Mouse (Mus musculus) ES-Bruce4 (cell line): ENCODE measurements at regions not wholly inside any gene's neighbourhood (a gene's known extent, or its start where the extent isn't known, plus 50 kb on each side); places are given as distances from the start of the nearest gene placed in this dataset.

Experiments used
- H3K27ac ChIP-seq: 2 replicates; pipeline ENCODE4 v1.5.1; 2012; ENCODE audit warnings: low read length, inconsistent platforms; ENCODE audit not compliant: insufficient read depth
- H3K27me3 ChIP-seq: 2 replicates; pipeline ENCODE4 v1.6.1; 2012; ENCODE audit warnings: mild to moderate bottlenecking, low read length, inconsistent platforms; ENCODE audit not compliant: control insufficient read depth, poor library complexity, insufficient read depth, severe bottlenecking
- H3K36me3 ChIP-seq: 2 replicates; pipeline ENCODE4 v1.6.1; 2012; ENCODE audit warnings: inconsistent platforms, mild to moderate bottlenecking, low read length, moderate library complexity; ENCODE audit not compliant: control insufficient read depth, poor library complexity, insufficient read depth, severe bottlenecking
- H3K4me1 ChIP-seq: one replicate; pipeline ENCODE4 v1.8.1; 2011; ENCODE audit warnings: low read length; ENCODE audit not compliant: control insufficient read depth, insufficient read depth
- H3K4me3 ChIP-seq: 2 replicates; pipeline ENCODE4 v1.5.1; 2011; ENCODE audit warnings: low read depth, mild to moderate bottlenecking, low read length
- H3K9ac ChIP-seq: 2 replicates; pipeline ENCODE4 v1.6.1; 2012; ENCODE audit warnings: low read depth, mild to moderate bottlenecking, inconsistent platforms; ENCODE audit not compliant: poor library complexity, severe bottlenecking
- H3K9me3 ChIP-seq: replicated peaks from 2 replicates; pipeline ENCODE4 v1.6.1; 2012; ENCODE audit warnings: mild to moderate bottlenecking, low read length, inconsistent platforms; ENCODE audit not compliant: control insufficient read depth, poor library complexity, insufficient read depth, severe bottlenecking
- CTCF ChIP-seq: IDR thresholded peaks from one replicate; pipeline ENCODE4 v1.8.1; 2011; ENCODE audit warnings: low read depth, low read length
- EP300 ChIP-seq: IDR thresholded peaks from 2 replicates; pipeline ENCODE4 v1.6.1; 2011; ENCODE audit warnings: low read depth, low read length; ENCODE audit not compliant: insufficient read depth
- POLR2A ChIP-seq: IDR thresholded peaks from one replicate; pipeline ENCODE4 v1.8.1; 2011; ENCODE audit warnings: low read length; ENCODE audit not compliant: insufficient read depth

DNA sequence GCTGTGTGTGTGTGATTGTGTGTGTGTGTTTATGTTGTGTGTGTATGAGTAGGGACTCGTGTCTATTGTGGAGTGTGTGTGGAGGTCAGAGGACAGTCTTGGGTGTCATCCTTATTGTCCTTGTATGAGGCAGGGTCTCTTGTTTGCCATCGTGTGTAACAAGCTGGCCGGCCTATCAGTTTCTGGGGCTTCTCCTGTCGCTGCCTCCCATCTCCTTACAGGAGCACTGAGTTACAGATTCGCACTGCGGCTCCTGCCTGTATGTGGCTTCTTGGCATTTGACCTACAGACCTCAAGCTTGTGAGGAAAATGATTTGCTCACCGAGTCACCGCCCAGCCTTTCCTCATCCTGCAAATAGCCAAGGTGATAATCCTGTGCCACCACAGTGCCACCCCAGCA lies 112.6 kb upstream of the Eef2kmt start:
- TF ChIP-seq CTCF: no peak
- TF ChIP-seq EP300: no peak
- TF ChIP-seq POLR2A: no peak

GRCm38 (mm10) chr16:5367581-5368119 lies 111.9 kb upstream of the Eef2kmt start:
- TF ChIP-seq POLR2A: no peak
- TF ChIP-seq EP300: no peak
- no peak for TF ChIP-seq CTCF
- no peak overlapping the region for H3K27ac ChIP-seq
- no peak overlapping the region for H3K9ac ChIP-seq
- H3K9me3 ChIP-seq: no peaks in the 10 kb centered on the region
- H3K36me3 ChIP-seq: no peaks in the 10 kb centered on the region
- H3K27me3 ChIP-seq: no peaks in the 10 kb centered on the region
- no peaks in the 10 kb centered on the region for H3K4me1 ChIP-seq
- no peak overlapping the region for H3K4me3 ChIP-seq

More for the DNA sequence above, 112.6 kb upstream of the Eef2kmt start:
- no peaks in the 10 kb centered on the region for H3K9me3 ChIP-seq
- H3K9ac ChIP-seq: no peak overlapping the region
- no peaks in the 10 kb centered on the region for H3K36me3 ChIP-seq
- H3K27ac ChIP-seq: no peak overlapping the region
- no peaks in the 10 kb centered on the region for H3K27me3 ChIP-seq
- no peak overlapping the region for H3K4me3 ChIP-seq
- no peaks in the 10 kb centered on the region for H3K4me1 ChIP-seq

- Histone ChIP-seq H3K9ac (no peak overlapping the region), H3K4me3 (no peak overlapping the region), H3K36me3 (no peaks in the 10 kb centered on the region), H3K27me3 (no peaks in the 10 kb centered on the region), H3K9me3 (no peaks in the 10 kb centered on the region), H3K4me1 (no peaks in the 10 kb centered on the region), H3K27ac (no peak overlapping the region)
- no peak for TF ChIP-seq POLR2A
- no peak for TF ChIP-seq EP300
- TF ChIP-seq CTCF: no peak
These were observed 110.2 kb upstream of the Eef2kmt start for GRCm38 (mm10) chr16:5366021-5366420.

- Histone ChIP-seq H3K27me3 (no peaks in the 10 kb centered on the region), H3K9ac (no peak overlapping the region), H3K4me1 (no peaks in the 10 kb centered on the region), H3K4me3 (no peak overlapping the region), H3K36me3 (no peaks in the 10 kb centered on the region), H3K27ac (no peak overlapping the region), H3K9me3 (no peaks in the 10 kb centered on the region; the same call in 1 of the 2 replicates)
- TF ChIP-seq POLR2A (no peak), EP300 (no peak), CTCF (no peak)
These were observed 107.3 kb upstream of the Eef2kmt start for GRCm38 (mm10) chr16:5363007-5363570.

- H3K27ac ChIP-seq: no peak overlapping the region
- H3K36me3 ChIP-seq: no peaks in the 10 kb centered on the region
- no peaks in the 10 kb centered on the region for H3K4me1 ChIP-seq
- no peak for TF ChIP-seq POLR2A
- H3K27me3 ChIP-seq: no peaks in the 10 kb centered on the region
- H3K9me3 ChIP-seq: no peaks in the 10 kb centered on the region; the same call in 1 of the 2 replicates
- H3K9ac ChIP-seq: no peak overlapping the region
- H3K4me3 ChIP-seq: no peak overlapping the region
These were observed 103.4 kb upstream of the Eef2kmt start for GRCm38 (mm10) chr16:5359193-5359592.

GRCm38 (mm10) chr16:5353881-5354280 lies 98.1 kb upstream of the Eef2kmt start:
- H3K4me1 ChIP-seq: peaks cover 2% of the 10 kb centered on the region
- H3K9me3 ChIP-seq: no peaks in the 10 kb centered on the region; the same call in 1 of the 2 replicates
- H3K27ac ChIP-seq: no peak overlapping the region
- H3K27me3 ChIP-seq: no peaks in the 10 kb centered on the region
- TF ChIP-seq EP300 (no peak), CTCF (no peak), POLR2A (no peak)
- H3K36me3 ChIP-seq: no peaks in the 10 kb centered on the region
- H3K4me3 ChIP-seq: no peak overlapping the region
- H3K9ac ChIP-seq: no peak overlapping the region
